Mouse (Mus musculus) limb, embryonic 14.5 days (tissue): ENCODE measurements at regions not wholly inside any gene's neighbourhood (a gene's known extent, or its start where the extent isn't known, plus 50 kb on each side); places are given as distances from the start of the nearest gene placed in this dataset.

Experiments
- ATAC-seq: fragments of 200-750 bp; cut with Nextera tagmentation; 2 replicates; pipeline ENCODE4 v1.8.0; 2017; ENCODE audit warnings: low read depth, moderate number of reproducible peaks, moderate TSS enrichment; ENCODE audit not compliant: low FRiP score
- DNase-seq: peaks from one replicate; pipeline ENCODE4 v3.0.0-alpha.2; 2015; ENCODE audit warnings: low spot score
- H3K27ac ChIP-seq: fragments of 300-500 bp; sonication (generic); replicated peaks from 2 replicates; pipeline ENCODE4 v1.5.1; 2014; ENCODE audit warnings: low read depth, mild to moderate bottlenecking, low read length, moderate library complexity, mixed read lengths
- H3K27me3 ChIP-seq: fragments of 300-500 bp; sonication (generic); 2 replicates; pipeline ENCODE4 v1.6.1; 2014; ENCODE audit warnings: low read length, mixed read lengths; ENCODE audit not compliant: control insufficient read depth, insufficient read depth
- H3K36me3 ChIP-seq: fragments of 300-500 bp; sonication (generic); 2 replicates; pipeline ENCODE4 v1.6.1; 2014; ENCODE audit warnings: mild to moderate bottlenecking, low read length, moderate library complexity, mixed read lengths; ENCODE audit not compliant: control insufficient read depth, insufficient read depth
- H3K4me1 ChIP-seq: fragments of 300-500 bp; sonication (generic); 2 replicates; pipeline ENCODE4 v1.6.1; 2014; ENCODE audit warnings: antibody characterized with exemption, low read length, mixed read lengths; ENCODE audit not compliant: control insufficient read depth, insufficient read depth
- H3K4me2 ChIP-seq: fragments of 300-500 bp; sonication (generic); replicated peaks from 2 replicates; pipeline ENCODE4 v1.6.1; 2014; ENCODE audit warnings: low read depth, mild to moderate bottlenecking, low read length, moderate library complexity; ENCODE audit not compliant: severe bottlenecking
- H3K4me3 ChIP-seq: fragments of 300-500 bp; sonication (generic); replicated peaks from 2 replicates; pipeline ENCODE4 v1.5.1; 2014; ENCODE audit warnings: low read length
- H3K9ac ChIP-seq: fragments of 300-500 bp; sonication (generic); 2 replicates; pipeline ENCODE4 v1.6.1; 2014; ENCODE audit warnings: mild to moderate bottlenecking, low read depth, low read length, moderate library complexity; ENCODE audit not compliant: severe bottlenecking
- H3K9me3 ChIP-seq: fragments of 300-500 bp; sonication (generic); 2 replicates; pipeline ENCODE4 v1.6.1; 2016; ENCODE audit warnings: low read length; ENCODE audit not compliant: control insufficient read depth
- POLR2A ChIP-seq: fragments of 200-500 bp; IDR thresholded peaks from 2 replicates; pipeline ENCODE4 v1.8.0; 2012; ENCODE audit warnings: inconsistent platforms, mild to moderate bottlenecking, moderate library complexity, borderline replicate concordance; ENCODE audit not compliant: insufficient read depth, insufficient read length; ENCODE audit errors: extremely low read depth
- WGBS: fragments of 180-500 bp; shearing (Covaris S2); extraction: QIAGEN DNeasy Blood & Tissue Kit; methylation state at CpG from one replicate; pipeline ENCODE4 v1.1.7; 2014; 5-methylcytosine and 5-hydroxymethylcytosine counted together

DNA sequence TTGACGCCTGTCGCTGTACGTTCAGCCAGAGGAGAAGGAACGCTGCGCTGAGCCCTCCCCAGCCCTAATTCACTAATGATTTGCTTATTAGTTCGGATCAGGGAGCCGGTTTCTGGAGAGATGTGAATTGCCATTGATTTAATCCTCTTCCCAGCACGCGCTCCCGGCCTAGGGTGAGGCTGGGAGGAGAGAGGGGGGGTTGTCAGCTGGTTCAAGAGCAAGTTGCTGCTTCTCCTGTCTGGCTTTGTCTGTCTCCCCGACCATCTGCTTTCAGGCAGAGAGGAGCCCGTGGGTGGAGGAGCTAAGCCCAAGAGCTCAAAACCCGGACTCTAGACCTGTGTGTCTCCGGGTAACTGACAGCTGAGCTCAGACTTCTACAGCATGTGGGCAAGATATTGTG is 304.4 kb downstream of the H2al1j start:
- DNase-seq (no peak), ATAC-seq (no peak)
- Histone ChIP-seq H3K36me3 (no peaks in the 10 kb centered on the region), H3K9me3 (no peaks in the 10 kb centered on the region), H3K27me3 (no peaks in the 10 kb centered on the region), H3K4me3 (peak overlapping the region; percentile 7; the same call in 1 of the 2 replicates), H3K9ac (no peak overlapping the region), H3K4me1 (peaks cover 6% of the 10 kb centered on the region; the same call in 1 of the 2 replicates), H3K4me2 (peak overlapping the region; percentile 35), H3K27ac (no peak overlapping the region)
- TF ChIP-seq POLR2A: no peak
- WGBS: 9% methylated on average over 14 of the region's 14 CpGs

DNA sequence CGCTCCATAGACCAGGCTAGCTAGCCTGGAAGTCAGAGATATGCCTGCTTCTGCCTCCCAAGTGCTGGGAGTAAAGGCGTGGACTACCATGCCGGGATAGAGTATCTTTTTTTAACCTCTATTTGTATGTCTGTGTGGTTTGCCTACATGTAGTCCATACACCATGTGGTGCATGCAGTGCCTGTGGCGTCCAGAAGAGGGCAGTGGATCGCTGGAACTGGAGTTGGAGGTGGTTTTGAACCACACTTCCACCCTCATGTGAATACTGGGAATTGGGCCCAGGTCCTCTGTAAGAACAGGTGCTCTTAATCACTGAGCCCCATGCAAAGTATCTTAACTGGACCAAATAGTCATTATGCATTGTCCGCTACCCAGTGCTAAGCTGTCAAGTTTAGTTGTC is 306.2 kb downstream of the H2al1j start:
- no peak for TF ChIP-seq POLR2A
- H3K9ac ChIP-seq: no peak overlapping the region
- H3K36me3 ChIP-seq: no peaks in the 10 kb centered on the region
- H3K4me2 ChIP-seq: no peak overlapping the region
- ATAC-seq (no peak), DNase-seq (no peak)
- H3K4me3 ChIP-seq: no peak overlapping the region
- WGBS: 57% methylated on average over 6 of the region's 6 CpGs
- H3K4me1 ChIP-seq: peaks cover 6% of the 10 kb centered on the region; the same call in 1 of the 2 replicates
- H3K27me3 ChIP-seq: no peaks in the 10 kb centered on the region
- no peaks in the 10 kb centered on the region for H3K9me3 ChIP-seq
- no peak overlapping the region for H3K27ac ChIP-seq

DNA sequence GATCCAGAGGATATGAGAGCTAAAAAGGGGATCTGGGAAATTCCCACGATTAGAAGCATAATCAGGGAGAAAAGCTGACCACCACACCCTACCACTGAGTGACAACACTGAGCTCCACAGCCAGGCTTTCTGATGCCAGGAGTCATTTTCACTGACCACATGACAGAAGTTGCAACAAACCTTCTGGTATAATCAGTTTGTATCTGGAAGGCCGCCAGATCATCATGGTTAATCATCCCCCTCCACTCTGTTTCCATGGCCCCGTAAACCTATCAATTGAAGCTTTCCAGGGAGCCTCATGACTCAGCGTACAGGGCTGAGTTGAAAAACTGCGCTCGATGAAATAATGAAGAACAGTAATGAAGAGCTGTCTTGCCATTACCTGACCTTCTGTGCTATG is 316.9 kb downstream of the H2al1j start:
- Histone ChIP-seq H3K4me1 (no peaks in the 10 kb centered on the region), H3K27me3 (no peaks in the 10 kb centered on the region), H3K4me3 (no peak overlapping the region), H3K36me3 (no peaks in the 10 kb centered on the region), H3K9ac (no peak overlapping the region), H3K9me3 (no peaks in the 10 kb centered on the region), H3K27ac (no peak overlapping the region), H3K4me2 (no peak overlapping the region)
- no peak for TF ChIP-seq POLR2A
- WGBS: 75% methylated on average over 6 of the region's 6 CpGs
- no peak for ATAC-seq
- no peak for DNase-seq

DNA sequence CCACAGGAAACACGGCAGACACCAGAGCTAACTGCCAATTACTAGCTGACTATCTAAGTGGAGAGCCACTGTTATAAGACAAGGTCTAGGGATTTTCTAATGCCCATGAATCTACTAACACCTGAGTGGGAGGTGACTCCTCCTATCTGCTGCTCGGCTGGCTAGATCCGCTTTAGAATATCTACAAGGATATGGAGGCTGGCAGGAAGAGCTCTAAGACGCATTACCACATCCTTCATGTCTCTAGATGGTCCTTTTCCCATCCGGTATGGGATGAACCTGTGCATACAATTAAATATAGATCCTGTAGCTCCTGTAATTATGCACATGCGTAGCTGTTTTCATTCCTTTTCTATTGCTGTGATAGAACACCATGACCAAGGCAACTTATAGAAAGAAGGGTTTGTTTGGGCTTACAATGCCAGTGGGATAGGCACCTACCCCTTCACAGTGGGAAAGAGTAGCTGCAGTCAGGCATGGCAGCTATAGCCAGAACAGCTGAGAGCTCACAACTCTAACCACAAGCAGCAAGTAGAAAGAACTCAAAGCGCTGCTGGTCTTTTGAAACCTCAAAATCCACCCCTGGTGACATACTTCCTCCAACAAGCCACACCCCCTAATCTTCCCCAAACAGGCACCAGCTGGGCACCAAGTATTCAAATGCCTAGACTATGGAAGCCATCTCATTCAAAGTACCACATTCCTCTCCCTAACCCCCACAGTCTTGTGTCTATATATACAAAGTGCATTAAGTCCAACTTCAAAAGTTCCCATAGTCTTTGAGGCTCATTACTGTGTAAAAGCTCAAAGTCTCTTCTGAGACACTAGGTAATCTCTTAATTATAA is 319.3 kb downstream of the H2al1j start:
- H3K4me3 ChIP-seq: no peak overlapping the region
- no peak overlapping the region for H3K9ac ChIP-seq

DNA sequence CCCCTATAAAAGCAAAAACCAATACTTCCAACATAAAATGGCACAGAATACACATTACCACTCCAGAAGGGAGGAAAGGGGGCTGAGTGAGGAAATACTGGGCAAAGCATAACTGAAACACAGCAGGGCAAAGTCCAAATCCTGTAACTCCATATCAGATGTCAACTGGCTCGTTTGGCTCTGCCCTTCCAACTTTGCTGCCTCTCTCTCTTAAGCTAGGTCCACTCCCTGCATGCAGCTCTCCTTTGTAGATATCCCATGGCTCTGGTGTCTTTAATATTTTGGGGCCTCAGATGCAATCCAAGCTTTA is 319.9 kb downstream of the H2al1j start:
- Histone ChIP-seq H3K4me1 (no peaks in the 10 kb centered on the region), H3K27me3 (no peaks in the 10 kb centered on the region), H3K27ac (no peak overlapping the region), H3K4me3 (no peak overlapping the region), H3K36me3 (no peaks in the 10 kb centered on the region), H3K9ac (no peak overlapping the region), H3K4me2 (no peak overlapping the region), H3K9me3 (no peaks in the 10 kb centered on the region)
- TF ChIP-seq POLR2A: no peak
- ATAC-seq: no peak
- DNase-seq: no peak
- 65% methylated on average over 1 of the region's 1 CpGs for WGBS

More for the DNA sequence above, 319.3 kb downstream of the H2al1j start:
- Histone ChIP-seq H3K4me1 (no peaks in the 10 kb centered on the region), H3K27ac (no peak overlapping the region), H3K36me3 (no peaks in the 10 kb centered on the region), H3K4me2 (no peak overlapping the region), H3K27me3 (no peaks in the 10 kb centered on the region), H3K9me3 (no peaks in the 10 kb centered on the region)
- DNase-seq (no peak), ATAC-seq (no peak)
- no peak for TF ChIP-seq POLR2A
- 76% methylated on average over 7 of the region's 7 CpGs for WGBS
